Mouse (Mus musculus): ENCODE measurements around the gene Ano6. TPM values are rescaled to one million over a fixed set of nuclear protein-coding genes. Genes with fewer than 3 reads are reported as not detected.

Gene Ano6
- total and polyA plus RNA-seq, 3 experiments: 0.01 to 0.49 TPM; not detected in 1

- Histone ChIP-seq H3K9me3 (replicated peaks) (peaks cover 7% of the 10 kb centered on the region), H3K27me3 (ENCODE audit: insufficient read depth, low read length) (no peaks in the 10 kb centered on the region), H3K36me3 (replicated peaks) (no peaks in the 10 kb centered on the region), H3K4me1 (ENCODE audit: insufficient read depth, low read depth, low read length) (no peaks in the 10 kb centered on the region), H3K4me3 (ENCODE audit: low read depth, low read length) (no peak overlapping the region)
- no peak for DNase-seq (ENCODE audit: low spot score)
- TF ChIP-seq TAL1 (conservative IDR thresholded peaks at IDR 0.05; ENCODE audit: low read depth, low read length): no peak
- TF ChIP-seq CTCF (IDR thresholded peaks at IDR 0.05; ENCODE audit: low read depth, low read length): no peak
- no peak for TF ChIP-seq POLR2AphosphoS5 (IDR thresholded peaks at IDR 0.05; ENCODE audit: insufficient replicate concordance, low read depth, low read length)
- no peak for TF ChIP-seq GATA1 (IDR thresholded peaks at IDR 0.05; ENCODE audit: borderline replicate concordance, low read length)
- no peak for TF ChIP-seq GATA2 (IDR thresholded peaks at IDR 0.05; ENCODE audit: borderline replicate concordance, low read depth, low read length)
- ATAC-seq (ENCODE audit: extremely low read depth, insufficient number of reproducible peaks, low FRiP score, poor library complexity, severe bottlenecking): no peak
Observed at GRCm38 (mm10) chr15:95873276-95873675, 82.6 kb downstream of the Ano6 start.

GRCm38 (mm10) chr15:95874216-95874615 lies 83.6 kb downstream of the Ano6 start:
- no peaks in the 10 kb centered on the region for H3K4me1 ChIP-seq (ENCODE audit: insufficient read depth, low read depth, low read length)
- ATAC-seq (ENCODE audit: extremely low read depth, insufficient number of reproducible peaks, low FRiP score, poor library complexity, severe bottlenecking): no peak
- no peak for TF ChIP-seq CTCF (IDR thresholded peaks at IDR 0.05; ENCODE audit: low read depth, low read length)
- TF ChIP-seq TAL1 (conservative IDR thresholded peaks at IDR 0.05; ENCODE audit: low read depth, low read length): no peak
- no peak for TF ChIP-seq POLR2AphosphoS5 (IDR thresholded peaks at IDR 0.05; ENCODE audit: insufficient replicate concordance, low read depth, low read length)
- no peak for TF ChIP-seq GATA1 (IDR thresholded peaks at IDR 0.05; ENCODE audit: borderline replicate concordance, low read length)
- TF ChIP-seq GATA2 (IDR thresholded peaks at IDR 0.05; ENCODE audit: borderline replicate concordance, low read depth, low read length): no peak
- H3K4me3 ChIP-seq (ENCODE audit: low read depth, low read length): no peak overlapping the region
- DNase-seq (ENCODE audit: low spot score): no peak
- no peaks in the 10 kb centered on the region for H3K27me3 ChIP-seq (ENCODE audit: insufficient read depth, low read length)
- no peaks in the 10 kb centered on the region for H3K36me3 ChIP-seq (replicated peaks)
- H3K9me3 ChIP-seq (replicated peaks): peaks cover 6% of the 10 kb centered on the region

GRCm38 (mm10) chr15:95874726-95875125 lies 84.1 kb downstream of the Ano6 start:
- ATAC-seq (ENCODE audit: extremely low read depth, insufficient number of reproducible peaks, low FRiP score, poor library complexity, severe bottlenecking) (no peak), DNase-seq (ENCODE audit: low spot score) (no peak)
- no peaks in the 10 kb centered on the region for H3K27me3 ChIP-seq (ENCODE audit: insufficient read depth, low read length)
- no peaks in the 10 kb centered on the region for H3K36me3 ChIP-seq (replicated peaks)
- no peak overlapping the region for H3K4me3 ChIP-seq (ENCODE audit: low read depth, low read length)
- no peaks in the 10 kb centered on the region for H3K4me1 ChIP-seq (ENCODE audit: insufficient read depth, low read depth, low read length)
- no peak for TF ChIP-seq POLR2AphosphoS5 (IDR thresholded peaks at IDR 0.05; ENCODE audit: insufficient replicate concordance, low read depth, low read length)
- TF ChIP-seq GATA1 (IDR thresholded peaks at IDR 0.05; ENCODE audit: borderline replicate concordance, low read length): no peak
- TF ChIP-seq CTCF (IDR thresholded peaks at IDR 0.05; ENCODE audit: low read depth, low read length): no peak
- no peak for TF ChIP-seq GATA2 (IDR thresholded peaks at IDR 0.05; ENCODE audit: borderline replicate concordance, low read depth, low read length)
- H3K9me3 ChIP-seq (replicated peaks): peaks cover 6% of the 10 kb centered on the region

GRCm38 (mm10) chr15:95875898-95876297 lies 85.3 kb downstream of the Ano6 start:
- no peak for ATAC-seq (ENCODE audit: extremely low read depth, insufficient number of reproducible peaks, low FRiP score, poor library complexity, severe bottlenecking)
- no peaks in the 10 kb centered on the region for H3K27me3 ChIP-seq (ENCODE audit: insufficient read depth, low read length)
- no peak for TF ChIP-seq TAL1 (conservative IDR thresholded peaks at IDR 0.05; ENCODE audit: low read depth, low read length)
- TF ChIP-seq CTCF (IDR thresholded peaks at IDR 0.05; ENCODE audit: low read depth, low read length): no peak
- TF ChIP-seq POLR2AphosphoS5 (IDR thresholded peaks at IDR 0.05; ENCODE audit: insufficient replicate concordance, low read depth, low read length): no peak
- TF ChIP-seq GATA1 (IDR thresholded peaks at IDR 0.05; ENCODE audit: borderline replicate concordance, low read length): no peak
- TF ChIP-seq GATA2 (IDR thresholded peaks at IDR 0.05; ENCODE audit: borderline replicate concordance, low read depth, low read length): no peak
- DNase-seq (ENCODE audit: low spot score): no peak
- H3K36me3 ChIP-seq (replicated peaks): no peaks in the 10 kb centered on the region
- H3K4me1 ChIP-seq (ENCODE audit: insufficient read depth, low read depth, low read length): no peaks in the 10 kb centered on the region
- H3K9me3 ChIP-seq (replicated peaks): peaks cover 4% of the 10 kb centered on the region
- no peak overlapping the region for H3K4me3 ChIP-seq (ENCODE audit: low read depth, low read length)

GRCm38 (mm10) chr15:95880616-95881151 lies 90.0 kb downstream of the Ano6 start:
- no peak for ATAC-seq (ENCODE audit: extremely low read depth, insufficient number of reproducible peaks, low FRiP score, poor library complexity, severe bottlenecking)
- Histone ChIP-seq H3K4me1 (ENCODE audit: insufficient read depth, low read depth, low read length) (no peaks in the 10 kb centered on the region), H3K4me3 (ENCODE audit: low read depth, low read length) (no peak overlapping the region), H3K36me3 (replicated peaks) (no peaks in the 10 kb centered on the region), H3K27me3 (ENCODE audit: insufficient read depth, low read length) (no peaks in the 10 kb centered on the region), H3K9me3 (replicated peaks) (no peaks in the 10 kb centered on the region; the same call in none of the 2 replicates)
- DNase-seq (ENCODE audit: low spot score): no peak
- TF ChIP-seq POLR2AphosphoS5 (IDR thresholded peaks at IDR 0.05; ENCODE audit: insufficient replicate concordance, low read depth, low read length) (no peak), GATA2 (IDR thresholded peaks at IDR 0.05; ENCODE audit: borderline replicate concordance, low read depth, low read length) (no peak), TAL1 (conservative IDR thresholded peaks at IDR 0.05; ENCODE audit: low read depth, low read length) (no peak), CTCF (IDR thresholded peaks at IDR 0.05; ENCODE audit: low read depth, low read length) (no peak), GATA1 (IDR thresholded peaks at IDR 0.05; ENCODE audit: borderline replicate concordance, low read length) (no peak)

- TF ChIP-seq GATA2 (IDR thresholded peaks at IDR 0.05; ENCODE audit: borderline replicate concordance, low read depth, low read length) (no peak), GATA1 (IDR thresholded peaks at IDR 0.05; ENCODE audit: borderline replicate concordance, low read length) (no peak), TAL1 (conservative IDR thresholded peaks at IDR 0.05; ENCODE audit: low read depth, low read length) (no peak), POLR2AphosphoS5 (IDR thresholded peaks at IDR 0.05; ENCODE audit: insufficient replicate concordance, low read depth, low read length) (no peak), CTCF (IDR thresholded peaks at IDR 0.05; ENCODE audit: low read depth, low read length) (no peak)
- Histone ChIP-seq H3K36me3 (replicated peaks) (no peaks in the 10 kb centered on the region), H3K4me1 (ENCODE audit: insufficient read depth, low read depth, low read length) (no peaks in the 10 kb centered on the region), H3K9me3 (replicated peaks) (peaks cover 4% of the 10 kb centered on the region), H3K27me3 (ENCODE audit: insufficient read depth, low read length) (no peaks in the 10 kb centered on the region), H3K4me3 (ENCODE audit: low read depth, low read length) (no peak overlapping the region)
- ATAC-seq (ENCODE audit: extremely low read depth, insufficient number of reproducible peaks, low FRiP score, poor library complexity, severe bottlenecking) (no peak), DNase-seq (ENCODE audit: low spot score) (no peak)
Observed at GRCm38 (mm10) chr15:95882436-95882835, 91.8 kb downstream of the Ano6 start.
